Mouse (Mus musculus) liver, embryonic 16.5 days (tissue): ENCODE measurements around the gene Arhgef3. TPM values are rescaled to one million over a fixed set of nuclear protein-coding genes. Genes with fewer than 3 reads are reported as not detected.

Experiments used
- ATAC-seq: fragments of 200-750 bp; cut with Nextera tagmentation; 2 replicates; pipeline ENCODE4 v1.8.0; 2017; ENCODE audit warnings: low read depth, mild to moderate bottlenecking, moderate number of reproducible peaks, moderate library complexity
- H3K27ac ChIP-seq: fragments of 300-500 bp; sonication (generic); 2 replicates; pipeline ENCODE4 v1.5.1; 2014; ENCODE audit warnings: mild to moderate bottlenecking, low read length
- H3K27me3 ChIP-seq: fragments of 300-500 bp; sonication (generic); 2 replicates; pipeline ENCODE4 v1.6.1; 2014; ENCODE audit warnings: low read depth, low read length, mixed read lengths; ENCODE audit not compliant: control insufficient read depth, insufficient read depth
- H3K36me3 ChIP-seq: fragments of 300-500 bp; sonication (generic); 2 replicates; pipeline ENCODE4 v1.6.1; 2014; ENCODE audit warnings: mild to moderate bottlenecking; ENCODE audit not compliant: control insufficient read depth, insufficient read depth
- H3K4me1 ChIP-seq: fragments of 300-500 bp; sonication (generic); 2 replicates; pipeline ENCODE4 v1.6.1; 2014; ENCODE audit warnings: low read depth, low read length, mixed read lengths; ENCODE audit not compliant: control insufficient read depth
- H3K4me2 ChIP-seq: fragments of 300-500 bp; sonication (generic); 2 replicates; pipeline ENCODE4 v1.6.1; 2014; ENCODE audit warnings: low read depth, low read length, mixed read lengths
- H3K4me3 ChIP-seq: fragments of 300-500 bp; sonication (generic); 2 replicates; pipeline ENCODE4 v1.5.1; 2014; ENCODE audit warnings: low read depth, mild to moderate bottlenecking, low read length
- H3K9ac ChIP-seq: fragments of 300-500 bp; sonication (generic); 2 replicates; pipeline ENCODE4 v1.6.1; 2014; ENCODE audit warnings: low read depth, low read length
- H3K9me3 ChIP-seq: fragments of 300-500 bp; sonication (generic); replicated peaks from 2 replicates; pipeline ENCODE4 v1.6.1; 2016; ENCODE audit warnings: low read length; ENCODE audit not compliant: control insufficient read depth
- WGBS: fragments of 180-500 bp; shearing (Covaris S2); extraction: QIAGEN DNeasy Blood & Tissue Kit; methylation state at CpG from one replicate; pipeline ENCODE4 v1.1.7; 2014; ENCODE audit not compliant: insufficient replicate concordance; 5-methylcytosine and 5-hydroxymethylcytosine counted together
- polyA plus RNA-seq: library from polyadenylated mRNA; unstranded; fragments of >200 nt; fragmentation: Nextera tagmentation; extraction: Ambion mirVana; gene quantifications from 2 replicates; pipeline ENCODE4 v1.2.1, GENCODE M21; 2015

Gene Arhgef3
- polyA plus RNA-seq, 1 experiment from 2014 or later = 12.5 TPM

GRCm38 (mm10) chr14:27397526-27397925 is 282.8 kb downstream of the Arhgef3 start:
- Histone ChIP-seq H3K36me3 (no peaks in the 10 kb centered on the region; the same call in 1 of the 2 replicates), H3K4me2 (no peak overlapping the region), H3K9ac (no peak overlapping the region), H3K27me3 (no peaks in the 10 kb centered on the region), H3K27ac (no peak overlapping the region), H3K4me3 (no peak overlapping the region), H3K4me1 (no peaks in the 10 kb centered on the region; the same call in 1 of the 2 replicates), H3K9me3 (no peaks in the 10 kb centered on the region)
- ATAC-seq = no peak
- 54% methylated on average over 6 of the region's 6 CpGs for WGBS

GRCm38 (mm10) chr14:27400495-27400894 is 285.8 kb downstream of the Arhgef3 start:
- no peaks in the 10 kb centered on the region for H3K27me3 ChIP-seq
- H3K9ac ChIP-seq = no peak overlapping the region
- no peak overlapping the region for H3K4me3 ChIP-seq
- no peak for ATAC-seq
- no peaks in the 10 kb centered on the region for H3K9me3 ChIP-seq
- WGBS = 69% methylated on average over 6 of the region's 6 CpGs
- H3K36me3 ChIP-seq = no peaks in the 10 kb centered on the region; the same call in 1 of the 2 replicates
- H3K4me2 ChIP-seq = no peak overlapping the region
- no peaks in the 10 kb centered on the region; the same call in 1 of the 2 replicates for H3K4me1 ChIP-seq
- H3K27ac ChIP-seq = no peak overlapping the region

GRCm38 (mm10) chr14:27401717-27402278 is 287.1 kb downstream of the Arhgef3 start:
- 54% methylated on average over 12 of the region's 12 CpGs for WGBS
- Histone ChIP-seq H3K27ac (no peak overlapping the region), H3K27me3 (no peaks in the 10 kb centered on the region), H3K36me3 (no peaks in the 10 kb centered on the region; the same call in 1 of the 2 replicates), H3K9me3 (no peaks in the 10 kb centered on the region), H3K4me3 (no peak overlapping the region), H3K4me2 (no peak overlapping the region), H3K4me1 (no peaks in the 10 kb centered on the region; the same call in 1 of the 2 replicates), H3K9ac (no peak overlapping the region)
- 0 out of 2 replicates have a peak, but pooled peaks have one; percentile 35 for ATAC-seq

GRCm38 (mm10) chr14:27402332-27403250 is 287.9 kb downstream of the Arhgef3 start:
- Histone ChIP-seq H3K4me2 (no peak overlapping the region), H3K27ac (no peak overlapping the region; the same call in 1 of the 2 replicates), H3K36me3 (no peaks in the 10 kb centered on the region; the same call in 1 of the 2 replicates), H3K9me3 (no peaks in the 10 kb centered on the region), H3K27me3 (no peaks in the 10 kb centered on the region), H3K4me1 (no peaks in the 10 kb centered on the region; the same call in 1 of the 2 replicates), H3K4me3 (no peak overlapping the region), H3K9ac (no peak overlapping the region)
- 34% methylated on average over 10 of the region's 10 CpGs for WGBS
- no peak for ATAC-seq

GRCm38 (mm10) chr14:27405452-27405851 is 290.8 kb downstream of the Arhgef3 start:
- H3K4me3 ChIP-seq = no peak overlapping the region
- no peak for ATAC-seq
- no peak overlapping the region for H3K27ac ChIP-seq
- no peaks in the 10 kb centered on the region for H3K9me3 ChIP-seq
- no peaks in the 10 kb centered on the region for H3K27me3 ChIP-seq
- no peak overlapping the region for H3K9ac ChIP-seq
- no peaks in the 10 kb centered on the region; the same call in 1 of the 2 replicates for H3K4me1 ChIP-seq
- no peaks in the 10 kb centered on the region for H3K36me3 ChIP-seq
- H3K4me2 ChIP-seq = peak overlapping the region; percentile 22; the same call in 1 of the 2 replicates
- 30% methylated on average over 4 of the region's 4 CpGs for WGBS

GRCm38 (mm10) chr14:27405947-27406346 is 291.2 kb downstream of the Arhgef3 start:
- H3K4me2 ChIP-seq = no peak overlapping the region
- no peak overlapping the region for H3K4me3 ChIP-seq
- ATAC-seq = no peak
- no peak overlapping the region for H3K9ac ChIP-seq
- H3K9me3 ChIP-seq = no peaks in the 10 kb centered on the region
- H3K27ac ChIP-seq = no peak overlapping the region
- H3K27me3 ChIP-seq = no peaks in the 10 kb centered on the region
- 75% methylated on average over 2 of the region's 2 CpGs for WGBS
- H3K4me1 ChIP-seq = no peaks in the 10 kb centered on the region; the same call in 1 of the 2 replicates
- H3K36me3 ChIP-seq = no peaks in the 10 kb centered on the region

- no peak overlapping the region for H3K4me2 ChIP-seq
- H3K9me3 ChIP-seq = no peaks in the 10 kb centered on the region
- H3K4me1 ChIP-seq = no peaks in the 10 kb centered on the region
- WGBS = 63% methylated on average over 3 of the region's 3 CpGs
- no peak overlapping the region for H3K9ac ChIP-seq
- no peaks in the 10 kb centered on the region for H3K27me3 ChIP-seq
- H3K36me3 ChIP-seq = no peaks in the 10 kb centered on the region
- H3K27ac ChIP-seq = no peak overlapping the region
- no peak for ATAC-seq
- H3K4me3 ChIP-seq = no peak overlapping the region
These were observed 293.5 kb downstream of the Arhgef3 start for GRCm38 (mm10) chr14:27408240-27408639.

- Histone ChIP-seq H3K36me3 (no peaks in the 10 kb centered on the region), H3K27ac (no peak overlapping the region), H3K9me3 (no peaks in the 10 kb centered on the region), H3K9ac (no peak overlapping the region), H3K4me3 (no peak overlapping the region), H3K4me2 (no peak overlapping the region), H3K27me3 (no peaks in the 10 kb centered on the region), H3K4me1 (no peaks in the 10 kb centered on the region)
- 21% methylated on average over 3 of the region's 3 CpGs for WGBS
- ATAC-seq = no peak
These were observed 295.0 kb downstream of the Arhgef3 start for GRCm38 (mm10) chr14:27409662-27410061.

- no peaks in the 10 kb centered on the region for H3K4me1 ChIP-seq
- H3K27me3 ChIP-seq = no peaks in the 10 kb centered on the region
- H3K9ac ChIP-seq = no peak overlapping the region
- no peaks in the 10 kb centered on the region for H3K36me3 ChIP-seq
- 53% methylated on average over 7 of the region's 7 CpGs for whole genome bisulfite sequencing
- H3K9me3 ChIP-seq = no peaks in the 10 kb centered on the region
- ATAC-seq = no peak
- H3K4me3 ChIP-seq = no peak overlapping the region
- H3K4me2 ChIP-seq = no peak overlapping the region
- H3K27ac ChIP-seq = no peak overlapping the region
These were observed 296.8 kb downstream of the Arhgef3 start for GRCm38 (mm10) chr14:27411492-27411891.
